Mouse (Mus musculus) hindbrain, embryonic 14.5 days (tissue): ENCODE measurements around the gene Gramd1b. TPM values are rescaled to one million over a fixed set of nuclear protein-coding genes. Genes with fewer than 3 reads are reported as not detected.

ENCODE experiments used
- ATAC-seq: fragments of 200-750 bp; cut with Nextera tagmentation; 2 replicates; pipeline ENCODE4 v1.8.0; 2017; ENCODE audit warnings: moderate number of reproducible peaks, mild to moderate bottlenecking, moderate TSS enrichment, moderate library complexity; ENCODE audit not compliant: low FRiP score
- DNase-seq: peaks from one replicate; pipeline ENCODE4 v3.0.0-alpha.2; 2015; ENCODE audit warnings: low spot score
- H3K27ac ChIP-seq: fragments of 300-500 bp; sonication (generic); 2 replicates; pipeline ENCODE4 v1.5.1; 2014; ENCODE audit warnings: mild to moderate bottlenecking, moderate library complexity
- H3K27me3 ChIP-seq: fragments of 300-500 bp; sonication (generic); 2 replicates; pipeline ENCODE4 v1.6.1; 2014; ENCODE audit warnings: mild to moderate bottlenecking, low read length, mixed read lengths; ENCODE audit not compliant: control insufficient read depth, insufficient read depth
- H3K36me3 ChIP-seq: fragments of 300-500 bp; sonication (generic); replicated peaks from 2 replicates; pipeline ENCODE4 v1.6.1; 2014; ENCODE audit not compliant: control insufficient read depth, insufficient read depth
- H3K4me1 ChIP-seq: fragments of 300-500 bp; sonication (generic); replicated peaks from 2 replicates; pipeline ENCODE4 v1.6.1; 2014; ENCODE audit warnings: antibody characterized with exemption, low read length, mixed read lengths; ENCODE audit not compliant: control insufficient read depth, insufficient read depth
- H3K4me2 ChIP-seq: fragments of 300-500 bp; sonication (generic); replicated peaks from 2 replicates; pipeline ENCODE4 v1.6.1; 2014; ENCODE audit warnings: mild to moderate bottlenecking, moderate library complexity
- H3K4me3 ChIP-seq: fragments of 300-500 bp; sonication (generic); replicated peaks from 2 replicates; pipeline ENCODE4 v1.5.1; 2014; ENCODE audit warnings: mild to moderate bottlenecking, low read length
- H3K9ac ChIP-seq: fragments of 300-500 bp; sonication (generic); 2 replicates; pipeline ENCODE4 v1.6.1; 2014
- H3K9me3 ChIP-seq: fragments of 300-500 bp; sonication (generic); 2 replicates; pipeline ENCODE4 v1.6.1; 2016; ENCODE audit warnings: low read length; ENCODE audit not compliant: control insufficient read depth
- WGBS: fragments of 180-500 bp; shearing (Covaris S2); extraction: QIAGEN DNeasy Blood & Tissue Kit; methylation state at CpG from one replicate; pipeline ENCODE4 v1.1.7; 2014; 5-methylcytosine and 5-hydroxymethylcytosine counted together
- polyA plus RNA-seq: library from polyadenylated mRNA; unstranded; fragments of >200 nt; fragmentation: Nextera tagmentation; extraction: Ambion mirVana; gene quantifications from 2 replicates; pipeline ENCODE4 v1.2.1, GENCODE M21; 2014

The Gramd1b gene
- polyA plus RNA-seq, 1 experiment from 2014 or later = 15.1 TPM

DNA sequence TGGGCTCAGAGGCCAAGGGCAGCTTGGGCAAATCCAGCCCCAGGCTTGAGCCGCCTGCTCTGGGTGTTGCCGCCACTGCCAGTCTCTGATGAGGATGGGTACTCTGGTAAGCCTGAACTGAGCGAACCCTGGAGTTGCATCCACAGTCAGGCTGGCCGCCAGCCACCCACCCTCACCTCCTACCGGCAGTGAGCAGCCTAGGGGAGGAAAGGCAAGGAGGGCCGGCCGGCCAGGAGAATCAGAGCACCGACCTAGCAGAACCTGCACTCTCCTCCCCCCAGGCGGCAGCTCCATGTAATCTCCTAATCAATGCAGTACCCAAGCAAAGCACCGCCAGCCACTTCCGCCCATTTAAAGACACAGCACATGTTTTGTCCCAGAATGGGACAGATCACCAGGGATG, 155.0 kb downstream of the Gramd1b start:
- peaks cover 34% of the 10 kb centered on the region for H3K4me1 ChIP-seq
- peak; percentile 65 for ATAC-seq
- 10% methylated on average over 11 of the region's 11 CpGs for WGBS

DNA sequence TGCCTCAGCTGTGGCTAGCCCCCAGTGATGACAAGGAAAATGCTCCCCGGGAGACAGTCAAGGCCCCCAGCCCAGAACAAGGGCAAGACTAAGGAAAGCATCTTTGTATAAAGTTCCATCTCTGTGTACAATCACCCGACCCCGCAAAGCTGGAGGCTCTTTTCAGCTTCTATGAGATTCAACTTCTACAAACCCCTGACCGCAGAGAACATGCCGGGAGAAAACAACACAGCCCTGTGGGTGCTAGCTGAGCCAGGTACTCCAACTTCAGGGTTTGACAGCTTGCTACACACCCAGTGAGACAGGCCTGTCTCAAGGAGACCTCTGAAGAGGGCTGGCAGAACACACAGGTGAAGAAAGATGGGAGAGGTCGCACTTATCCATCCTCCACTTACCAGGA, 155.7 kb downstream of the Gramd1b start:
- ATAC-seq = peak; percentile 5; the same call in 1 of the 2 replicates
- H3K36me3 ChIP-seq = no peaks in the 10 kb centered on the region
- H3K4me3 ChIP-seq = peak overlapping the region; percentile 37
- H3K4me1 ChIP-seq = peaks cover 34% of the 10 kb centered on the region
- DNase-seq = no peak
- no peaks in the 10 kb centered on the region for H3K9me3 ChIP-seq
- H3K4me2 ChIP-seq = peak overlapping the region; percentile 60
- peak overlapping the region; percentile 72 for H3K9ac ChIP-seq
- no peak overlapping the region for H3K27ac ChIP-seq
- WGBS = 58% methylated on average over 6 of the region's 6 CpGs
- no peaks in the 10 kb centered on the region for H3K27me3 ChIP-seq

More for the DNA sequence above, 155.0 kb downstream of the Gramd1b start:
- H3K9me3 ChIP-seq = no peaks in the 10 kb centered on the region
- peak overlapping the region; percentile 60 for H3K4me2 ChIP-seq
- peak overlapping the region; percentile 72 for H3K9ac ChIP-seq
- no peaks in the 10 kb centered on the region for H3K27me3 ChIP-seq
- DNase-seq = peak; percentile 52
- H3K36me3 ChIP-seq = no peaks in the 10 kb centered on the region
- peak overlapping the region; percentile 37 for H3K4me3 ChIP-seq
- H3K27ac ChIP-seq = peak overlapping the region; percentile 66

DNA sequence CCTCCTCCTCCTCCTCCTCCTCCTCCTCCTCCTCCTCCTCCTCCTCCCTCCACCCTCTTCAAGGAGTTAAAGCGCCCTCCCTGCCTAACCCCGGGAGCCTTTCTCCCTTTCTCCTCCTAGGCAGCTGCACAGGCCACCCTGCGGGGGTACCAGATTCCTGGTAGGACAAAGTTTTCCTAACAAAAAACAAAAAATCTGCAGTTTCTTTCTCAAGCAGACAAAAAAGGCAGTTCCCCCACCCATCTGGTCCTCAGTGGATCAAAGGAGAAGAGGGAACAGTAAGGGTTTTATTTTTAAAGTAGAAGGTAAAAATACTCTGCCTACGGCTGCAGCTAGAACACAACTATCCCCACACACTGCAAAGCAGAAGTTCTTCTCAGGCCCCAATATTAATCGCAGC, 156.2 kb downstream of the Gramd1b start:
- 42% methylated on average over 3 of the region's 5 CpGs for WGBS
- Histone ChIP-seq H3K4me1 (peaks cover 34% of the 10 kb centered on the region), H3K4me2 (peak overlapping the region; percentile 60), H3K4me3 (no peak overlapping the region), H3K36me3 (no peaks in the 10 kb centered on the region), H3K9me3 (no peaks in the 10 kb centered on the region), H3K9ac (no peak overlapping the region), H3K27me3 (no peaks in the 10 kb centered on the region), H3K27ac (no peak overlapping the region)
- ATAC-seq (no peak), DNase-seq (no peak)

DNA sequence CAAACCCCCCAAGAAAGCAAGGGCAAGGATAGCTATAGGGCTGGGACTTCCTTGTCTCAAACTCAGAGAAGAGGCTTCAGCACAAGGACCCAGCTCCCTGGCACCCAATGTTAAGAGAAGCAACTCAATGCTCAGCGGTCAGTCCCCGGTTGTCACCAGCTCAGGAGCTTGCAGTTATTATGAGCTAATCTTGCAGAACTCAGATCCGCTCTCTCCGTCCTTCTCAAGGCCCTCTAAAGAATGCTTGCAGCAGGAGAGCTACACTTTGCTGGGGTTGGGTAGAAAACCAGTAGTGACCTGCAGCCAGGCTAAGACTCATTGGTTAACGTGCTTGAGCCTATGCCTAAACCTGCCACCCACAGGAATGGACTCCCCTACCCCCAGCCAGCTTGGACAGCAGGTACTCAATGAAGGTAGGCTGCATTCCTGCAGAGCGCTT, 156.6 kb downstream of the Gramd1b start:
- no peak overlapping the region for H3K4me3 ChIP-seq
- H3K4me1 ChIP-seq = peaks cover 34% of the 10 kb centered on the region
- H3K4me2 ChIP-seq = peak overlapping the region; percentile 19
- H3K27ac ChIP-seq = no peak overlapping the region
- H3K36me3 ChIP-seq = no peaks in the 10 kb centered on the region
- DNase-seq (no peak), ATAC-seq (no peak)
- H3K9me3 ChIP-seq = no peaks in the 10 kb centered on the region
- no peak overlapping the region for H3K9ac ChIP-seq
- no peaks in the 10 kb centered on the region for H3K27me3 ChIP-seq
- WGBS = 65% methylated on average over 6 of the region's 6 CpGs

DNA sequence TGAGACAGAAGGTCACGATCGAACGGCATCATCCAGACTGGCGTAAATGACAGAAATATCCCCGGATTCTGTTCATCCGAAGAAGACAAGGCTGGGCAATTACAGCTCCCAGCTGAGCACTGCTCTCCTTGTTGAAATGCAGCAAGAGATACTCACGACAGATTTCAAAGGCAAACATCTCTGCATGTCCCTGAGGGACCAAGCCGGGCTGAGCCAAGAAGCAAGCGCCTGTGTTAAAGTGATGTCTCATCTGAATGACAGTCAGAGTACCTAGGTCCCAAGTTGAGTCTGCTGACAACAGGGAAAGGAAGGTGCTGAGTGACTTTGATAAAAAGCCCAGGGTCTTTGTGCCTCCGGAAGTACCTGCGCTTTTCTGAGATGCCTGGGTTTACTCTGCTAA, 157.1 kb downstream of the Gramd1b start:
- no peaks in the 10 kb centered on the region for H3K9me3 ChIP-seq
- no peaks in the 10 kb centered on the region for H3K36me3 ChIP-seq
- no peak overlapping the region for H3K9ac ChIP-seq
- peak overlapping the region; percentile 19 for H3K4me2 ChIP-seq
- H3K27ac ChIP-seq = no peak overlapping the region
- WGBS = 57% methylated on average over 11 of the region's 11 CpGs
- no peak for ATAC-seq
- DNase-seq = no peak
- H3K4me3 ChIP-seq = no peak overlapping the region
- H3K4me1 ChIP-seq = peaks cover 34% of the 10 kb centered on the region
- H3K27me3 ChIP-seq = no peaks in the 10 kb centered on the region

DNA sequence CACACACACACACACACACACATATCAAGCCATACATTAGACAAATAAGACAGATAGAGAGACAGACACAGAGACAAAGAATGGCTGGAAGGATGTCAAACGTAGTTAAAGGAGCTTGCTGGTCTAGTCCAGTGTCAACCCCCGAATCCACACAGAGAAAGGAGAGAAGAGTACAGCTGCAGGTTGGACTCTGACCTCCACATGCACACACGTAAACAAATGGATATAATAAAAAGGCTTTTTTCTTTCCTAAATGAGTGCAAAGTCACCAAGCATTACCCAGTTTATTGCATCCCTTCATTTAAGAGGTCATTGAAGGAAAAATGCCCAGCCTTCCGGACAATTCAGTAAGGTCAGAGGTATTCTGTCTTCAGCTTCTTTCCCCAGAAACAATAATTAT, 161.0 kb downstream of the Gramd1b start:
- DNase-seq (no peak), ATAC-seq (no peak)
- Histone ChIP-seq H3K36me3 (no peaks in the 10 kb centered on the region), H3K27me3 (no peaks in the 10 kb centered on the region), H3K4me3 (no peak overlapping the region), H3K9me3 (no peaks in the 10 kb centered on the region), H3K4me2 (no peak overlapping the region), H3K27ac (no peak overlapping the region), H3K9ac (no peak overlapping the region), H3K4me1 (peaks cover 17% of the 10 kb centered on the region)
- 81% methylated on average over 4 of the region's 4 CpGs for WGBS

DNA sequence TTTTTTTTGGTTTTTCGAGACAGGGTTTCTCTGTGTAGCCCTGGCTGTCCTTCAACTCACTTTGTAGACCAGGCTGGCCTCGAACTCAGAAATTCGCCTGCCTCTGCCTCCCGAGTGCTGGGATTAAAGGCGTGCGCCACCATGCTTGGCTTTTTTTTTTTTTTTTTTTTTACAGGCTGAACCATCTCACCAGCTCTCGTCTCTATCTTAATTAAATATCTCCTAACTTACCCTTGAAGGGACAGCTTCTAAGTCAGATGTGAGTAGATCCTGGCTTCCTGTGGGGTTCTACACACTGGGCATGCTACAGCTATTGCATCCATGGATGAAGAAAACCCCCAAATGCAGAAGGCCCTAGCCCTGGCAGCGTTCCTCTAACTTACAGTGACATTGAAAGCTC, 164.4 kb downstream of the Gramd1b start:
- no peak for ATAC-seq
- H3K36me3 ChIP-seq = no peaks in the 10 kb centered on the region
- no peak overlapping the region for H3K4me3 ChIP-seq
- DNase-seq = no peak
- no peak overlapping the region for H3K27ac ChIP-seq
- WGBS = 99% methylated on average over 8 of the region's 8 CpGs
- H3K9me3 ChIP-seq = no peaks in the 10 kb centered on the region
- no peak overlapping the region for H3K9ac ChIP-seq
- H3K27me3 ChIP-seq = no peaks in the 10 kb centered on the region
- no peak overlapping the region for H3K4me2 ChIP-seq
- H3K4me1 ChIP-seq = no peaks in the 10 kb centered on the region

DNA sequence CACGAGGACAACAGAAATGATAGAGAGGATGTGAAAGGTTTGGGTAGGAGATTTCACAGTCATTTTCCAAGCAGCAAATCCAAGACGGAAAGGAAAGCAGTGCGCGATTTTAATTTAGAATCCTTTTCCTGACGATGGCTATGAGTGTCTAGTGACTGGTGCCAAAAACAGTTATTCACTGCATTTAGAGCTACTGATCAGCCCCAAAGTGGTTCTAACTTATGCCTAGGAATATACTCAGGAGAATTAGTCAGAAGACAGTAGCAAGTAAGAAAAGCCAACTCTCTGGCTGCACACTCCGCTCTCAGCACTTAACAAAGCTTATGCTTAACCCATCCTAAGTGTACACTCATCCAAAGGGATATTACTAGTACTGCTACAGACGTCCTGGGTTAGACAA, 166.9 kb downstream of the Gramd1b start:
- Histone ChIP-seq H3K9ac (no peak overlapping the region), H3K9me3 (no peaks in the 10 kb centered on the region), H3K36me3 (no peaks in the 10 kb centered on the region), H3K4me3 (no peak overlapping the region), H3K4me1 (no peaks in the 10 kb centered on the region), H3K4me2 (no peak overlapping the region), H3K27ac (no peak overlapping the region), H3K27me3 (no peaks in the 10 kb centered on the region)
- no peak for DNase-seq
- ATAC-seq = no peak
- 77% methylated on average over 7 of the region's 7 CpGs for WGBS

DNA sequence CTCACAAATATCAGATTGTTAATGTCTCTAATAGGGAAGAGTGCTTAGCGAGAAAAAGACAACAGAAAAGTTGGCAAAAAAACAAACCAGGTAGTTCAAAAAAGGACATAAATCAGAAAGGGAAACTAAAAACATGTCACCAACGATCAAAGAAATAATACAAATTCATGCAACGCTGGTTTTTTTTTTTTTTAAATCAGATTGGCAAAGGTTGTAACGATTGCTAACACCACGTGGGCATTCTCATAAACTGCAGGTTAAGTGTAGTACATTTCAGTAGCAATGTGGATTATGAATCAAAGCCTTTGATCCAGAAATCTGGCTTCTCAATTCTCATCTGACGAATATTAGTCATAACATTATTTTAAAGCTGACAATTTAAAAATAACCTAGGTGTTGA, 169.2 kb downstream of the Gramd1b start:
- Histone ChIP-seq H3K36me3 (no peaks in the 10 kb centered on the region), H3K9ac (no peak overlapping the region), H3K4me3 (no peak overlapping the region), H3K27ac (no peak overlapping the region), H3K9me3 (no peaks in the 10 kb centered on the region), H3K4me2 (no peak overlapping the region), H3K4me1 (peaks cover 11% of the 10 kb centered on the region), H3K27me3 (no peaks in the 10 kb centered on the region)
- 88% methylated on average over 6 of the region's 6 CpGs for WGBS
- DNase-seq (no peak), ATAC-seq (no peak)

DNA sequence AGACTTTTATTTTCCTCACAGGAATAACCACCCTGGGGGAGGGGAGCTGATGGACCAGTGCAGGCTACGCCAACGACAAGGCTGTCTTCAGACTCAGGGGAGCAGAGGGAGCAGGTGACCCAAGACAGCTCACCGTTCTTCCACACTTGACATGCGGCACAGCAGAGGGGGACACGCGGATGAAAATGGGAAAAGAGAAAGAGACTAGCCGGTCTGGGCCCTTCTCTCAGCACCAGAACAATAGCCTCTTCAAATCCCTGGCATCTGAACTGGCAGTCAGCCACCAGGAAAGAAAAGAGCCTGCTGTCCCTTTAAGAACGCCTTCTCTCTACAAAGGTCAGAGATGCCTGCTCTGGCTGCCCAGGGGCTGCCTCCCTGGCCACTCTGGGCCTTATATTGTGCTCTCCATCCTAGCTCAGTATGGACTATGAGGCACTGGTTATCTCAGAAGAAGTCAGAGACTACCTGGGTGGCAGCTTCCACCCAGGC, 172.7 kb downstream of the Gramd1b start:
- Histone ChIP-seq H3K9me3 (no peaks in the 10 kb centered on the region), H3K9ac (peak overlapping the region; percentile 12; the same call in 1 of the 2 replicates), H3K36me3 (no peaks in the 10 kb centered on the region), H3K27ac (no peak overlapping the region), H3K4me1 (peaks cover 11% of the 10 kb centered on the region), H3K27me3 (no peaks in the 10 kb centered on the region), H3K4me3 (no peak overlapping the region), H3K4me2 (peak overlapping the region; percentile 4; the same call in 1 of the 2 replicates)
- 19% methylated on average over 8 of the region's 8 CpGs for WGBS
- DNase-seq (peak; percentile 57), ATAC-seq (peak; percentile 51; the same call in 1 of the 2 replicates)
